Mouse (Mus musculus) testis, adult 10 weeks (tissue): ENCODE data around the gene Itfg1. TPM values are rescaled to one million over a fixed set of nuclear protein-coding genes. Genes with fewer than 3 reads are reported as not detected.

Source experiments
- polyA plus RNA-seq: library from polyadenylated mRNA; stranded (reverse); fragments of 350-450 nt; fragmentation: Illumina TruSeq; extraction: RNeasy Lipid Tissue Mini Kit (QIAGEN cat#74804); gene quantifications from one replicate; pipeline ENCODE4 v1.2.3, GENCODE M21; 2014; ENCODE audit warnings: low read depth, low replicate concordance

Itfg1 gene
- 161 TPM for polyA plus RNA-seq

GRCm38 (mm10) chr8:85840657-85841488 is at the start of gene Itfg1, which contains the start of gene Phkb:
TSS of gene Itfg1 (minus strand) at chr8:85840921.
TSS of gene Phkb (plus strand) at chr8:85840959.

GRCm38 (mm10) chr8:85700751-85701351 is 139.9 kb downstream of the Itfg1 start, which contains the start of gene Neto2:
TSS of gene Neto2 (minus strand) at chr8:85700924.

Other genes starting within 250 kb of the Itfg1 start
- 8.7 TPM for gene Neto2, start 140.0 kb downstream of the Itfg1 start, polyA plus RNA-seq
- 16.9 TPM for gene Phkb, start within 50 bp of the Itfg1 start, polyA plus RNA-seq